Mouse (Mus musculus) MEL (cell line): ENCODE data around the gene Cldn1. TPM values are rescaled to one million over a fixed set of nuclear protein-coding genes. Genes with fewer than 3 reads are reported as not detected.

Experiments used
- DNase-seq: peaks from one replicate; pipeline ENCODE4 v3.0.0; 2011; ENCODE audit warnings: low read depth, low spot score
- H3K27ac ChIP-seq: 2 replicates; pipeline ENCODE4 v1.5.1; 2012; ENCODE audit warnings: low read depth, mild to moderate bottlenecking, control low read depth, low read length, moderate library complexity; ENCODE audit not compliant: control insufficient read depth
- H3K27me3 ChIP-seq, 2 experiments: fragments of 150-350 bp in 1 of 2; sonication (generic) in 1 of 2; 2 replicates each; pipeline ENCODE4 v1.6.1; 2012; ENCODE audit warnings: low read length in 2 of 2, mild to moderate bottlenecking in 2 of 2, improper control_type of control experiment in 1 of 2, moderate library complexity in 1 of 2; ENCODE audit not compliant: insufficient read depth in 2 of 2, control insufficient read depth in 1 of 2
- H3K36me3 ChIP-seq, 2 experiments: 2 replicates each; pipeline ENCODE4 v1.6.1; 2012 to 2014; ENCODE audit warnings: low read length in 2 of 2, improper control_type of control experiment in 1 of 2, inconsistent platforms in 1 of 2, mild to moderate bottlenecking in 1 of 2; ENCODE audit not compliant: insufficient read depth in 2 of 2, control insufficient read depth in 1 of 2
- H3K4me1 ChIP-seq, 2 experiments: fragments of 150-350 bp in 1 of 2; sonication (generic) in 1 of 2; 2 replicates each; pipeline ENCODE4 v1.6.1; 2012; ENCODE audit warnings: low read length in 2 of 2, improper control_type of control experiment in 1 of 2, mild to moderate bottlenecking in 1 of 2; ENCODE audit not compliant: insufficient read depth in 2 of 2, control insufficient read depth in 1 of 2
- H3K4me3 ChIP-seq, 2 experiments: fragments of 150-350 bp in 1 of 2; sonication (generic) in 1 of 2; 2 replicates each; pipeline ENCODE4 v1.5.1; 2012; ENCODE audit warnings: low read depth in 2 of 2, low read length in 2 of 2, mild to moderate bottlenecking in 2 of 2, moderate library complexity in 2 of 2, control low read depth in 1 of 2, improper control_type of control experiment in 1 of 2; ENCODE audit not compliant: control insufficient read depth in 1 of 2, insufficient read depth in 1 of 2
- H3K79me2 ChIP-seq: 2 replicates; pipeline ENCODE4 v1.6.1; 2012; ENCODE audit warnings: mild to moderate bottlenecking, low read length, moderate library complexity; ENCODE audit not compliant: control insufficient read depth, poor library complexity, insufficient read depth
- H3K9ac ChIP-seq: 2 replicates; pipeline ENCODE4 v1.6.1; 2012; ENCODE audit warnings: low read depth, mild to moderate bottlenecking, control low read depth, low read length, moderate library complexity; ENCODE audit not compliant: control insufficient read depth, poor library complexity, severe bottlenecking
- H3K9me3 ChIP-seq: fragments of 150-350 bp; sonication (generic); replicated peaks from 2 replicates; pipeline ENCODE4 v1.6.1; 2012; ENCODE audit warnings: mild to moderate bottlenecking, low read length, improper control_type of control experiment, moderate library complexity; ENCODE audit not compliant: insufficient read depth
- BHLHE40 ChIP-seq: IDR thresholded peaks from 2 replicates; pipeline ENCODE4 v1.6.1; 2012; ENCODE audit warnings: low read depth, mild to moderate bottlenecking, inconsistent platforms, low read length, improper control_type of control experiment, borderline replicate concordance
- CHD2 ChIP-seq: IDR thresholded peaks from 2 replicates; pipeline ENCODE4 v1.6.1; 2011; ENCODE audit warnings: low read length, improper control_type of control experiment
- ELF1 ChIP-seq: IDR thresholded peaks from 2 replicates; pipeline ENCODE4 v1.6.1; 2014; ENCODE audit warnings: low read depth, mild to moderate bottlenecking, inconsistent platforms, low read length, improper control_type of control experiment, moderate library complexity
- GATA1 ChIP-seq: IDR thresholded peaks from 2 replicates; pipeline ENCODE4 v1.6.1; 2011; ENCODE audit warnings: low read depth, low read length, improper control_type of control experiment
- HCFC1 ChIP-seq: IDR thresholded peaks from 2 replicates; pipeline ENCODE4 v1.6.1; 2012; ENCODE audit warnings: low read depth, mild to moderate bottlenecking, inconsistent platforms, low read length, improper control_type of control experiment, moderate library complexity
- MAFK ChIP-seq: IDR thresholded peaks from 2 replicates; pipeline ENCODE4 v1.6.1; 2011; ENCODE audit warnings: low read depth, mild to moderate bottlenecking, low read length, improper control_type of control experiment, borderline replicate concordance
- MAX ChIP-seq: IDR thresholded peaks from 2 replicates; pipeline ENCODE4 v1.6.1; 2011; ENCODE audit warnings: low read length, improper control_type of control experiment
- MAZ ChIP-seq: IDR thresholded peaks from 2 replicates; pipeline ENCODE4 v1.6.1; 2012; ENCODE audit warnings: low read depth, mild to moderate bottlenecking, inconsistent platforms, low read length, improper control_type of control experiment
- MEF2A ChIP-seq: IDR thresholded peaks from 2 replicates; pipeline ENCODE4 v1.6.1; 2014; ENCODE audit warnings: low read depth, mild to moderate bottlenecking, inconsistent platforms, low read length, improper control_type of control experiment; ENCODE audit not compliant: poor library complexity, insufficient replicate concordance, severe bottlenecking; ENCODE audit errors: extremely low read depth
- NRF1 ChIP-seq: IDR thresholded peaks from 2 replicates; pipeline ENCODE4 v1.6.1; 2014; ENCODE audit warnings: low read depth, mild to moderate bottlenecking, inconsistent platforms, low read length, improper control_type of control experiment, moderate library complexity; ENCODE audit not compliant: poor library complexity, insufficient read depth, severe bottlenecking
- POLR2AphosphoS2 ChIP-seq: IDR thresholded peaks from 2 replicates; pipeline ENCODE4 v1.6.1; 2011; ENCODE audit warnings: low read length, improper control_type of control experiment
- RAD21 ChIP-seq: IDR thresholded peaks from 2 replicates; pipeline ENCODE4 v1.6.1; 2011; ENCODE audit warnings: mild to moderate bottlenecking, low read depth, low read length, improper control_type of control experiment
- SIN3A ChIP-seq: IDR thresholded peaks from 2 replicates; pipeline ENCODE4 v1.6.1; 2012; ENCODE audit warnings: low read length, improper control_type of control experiment, inconsistent platforms
- TAL1 ChIP-seq: IDR thresholded peaks from 2 replicates; pipeline ENCODE4 v1.6.1; 2012; ENCODE audit warnings: mild to moderate bottlenecking, inconsistent platforms, low read length, moderate library complexity, mixed read lengths
- TBP ChIP-seq: IDR thresholded peaks from 2 replicates; pipeline ENCODE4 v1.8.0; 2011; ENCODE audit warnings: low read depth, low read length, improper control_type of control experiment
- UBTF ChIP-seq: IDR thresholded peaks from 2 replicates; pipeline ENCODE4 v1.6.1; 2012; ENCODE audit warnings: low read depth, mild to moderate bottlenecking, inconsistent platforms, low read length, improper control_type of control experiment, moderate library complexity, borderline replicate concordance; ENCODE audit not compliant: insufficient read depth
- USF2 ChIP-seq, 2 experiments: IDR thresholded peaks; 2 replicates each; pipeline ENCODE4 v1.6.1; 2011 to 2012; ENCODE audit warnings: improper control_type of control experiment in 2 of 2, low read length in 2 of 2, borderline replicate concordance in 1 of 2, inconsistent platforms in 1 of 2, low read depth in 1 of 2, mild to moderate bottlenecking in 1 of 2; ENCODE audit not compliant: insufficient read depth in 1 of 2
- ZC3H11A ChIP-seq: IDR thresholded peaks from 2 replicates; pipeline ENCODE4 v1.6.1; 2012; ENCODE audit warnings: low read depth, mild to moderate bottlenecking, inconsistent platforms, low read length, improper control_type of control experiment
- polyA plus RNA-seq, 2 experiments: library from polyadenylated mRNA; stranded (reverse) in 1 of 2; unstranded in 1 of 2; fragments of >175 nt in 1 of 2; fragments of >200 nt in 1 of 2; gene quantifications; 2 replicates each; pipeline versions ENCODE4 v1.2.1 to v1.2.4; 2012; ENCODE audit warnings: low replicate concordance in 2 of 2, low read depth in 1 of 2; ENCODE audit not compliant: insufficient read length in 2 of 2, insufficient read depth in 1 of 2, missing spikeins in 1 of 2
- total RNA-seq: library from RNA; depleted of rRNA; stranded (reverse); fragments of 300-350 nt; gene quantifications from 2 replicates; pipeline ENCODE4 v1.2.3, GENCODE M21; 2012; rRNA removed

Gene Cldn1
- total and polyA plus RNA-seq, 3 experiments, result not detected

- no peaks in the 10 kb centered on the region for H3K79me2 ChIP-seq
- no peak overlapping the region for H3K4me3 ChIP-seq
- no peak overlapping the region for H3K9ac ChIP-seq
- no peaks in the 10 kb centered on the region for H3K4me1 ChIP-seq
- H3K27ac ChIP-seq, result no peak overlapping the region
- H3K9me3 ChIP-seq, result no peaks in the 10 kb centered on the region
- DNase-seq, result no peak
- TF ChIP-seq POLR2AphosphoS2, result no peak
- no peak for TF ChIP-seq NRF1
- no peak for TF ChIP-seq BHLHE40
- no peak for TF ChIP-seq MEF2A
- TF ChIP-seq MAZ, result no peak
- no peak for TF ChIP-seq GATA1
- no peak for TF ChIP-seq MAFK
- TF ChIP-seq UBTF, result no peak
- TF ChIP-seq USF2 (IDR thresholded peaks at IDR 0.05; ENCODE audit: borderline replicate concordance in 1 of 2, insufficient read depth in 1 of 2, low read depth in 1 of 2, low read length in 2 of 2), result no peak
- TF ChIP-seq HCFC1, result no peak
- TF ChIP-seq TBP, result no peak
- no peak for TF ChIP-seq ELF1
- no peak for TF ChIP-seq TAL1
- TF ChIP-seq SIN3A, result no peak
- no peak for TF ChIP-seq ZC3H11A
- H3K36me3 ChIP-seq, result no peaks in the 10 kb centered on the region
- H3K27me3 ChIP-seq, result no peaks in the 10 kb centered on the region
Observed at GRCm38 (mm10) chr16:26314815-26315214, 56.8 kb downstream of the Cldn1 start.

DNA sequence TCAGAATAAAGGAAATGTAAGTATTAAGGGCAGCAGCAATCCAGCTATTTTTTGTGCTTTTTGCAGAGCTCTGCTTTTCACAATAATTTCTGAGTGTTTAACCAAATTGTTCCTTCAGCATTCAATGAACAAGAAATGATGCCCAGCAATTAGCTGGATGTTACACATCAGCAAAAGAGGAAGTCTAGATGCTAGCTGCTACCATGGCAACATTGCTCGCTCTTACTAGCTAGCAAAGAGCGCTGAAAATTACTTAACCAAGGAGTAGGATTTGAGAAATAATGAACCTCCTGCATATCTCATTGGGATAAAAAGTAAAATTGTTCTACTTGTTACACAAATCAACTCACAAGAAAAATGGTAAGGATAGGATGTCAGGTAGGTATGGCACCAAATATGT, 62.2 kb downstream of the Cldn1 start:
- Histone ChIP-seq H3K27me3 (no peaks in the 10 kb centered on the region), H3K27ac (no peak overlapping the region), H3K79me2 (no peaks in the 10 kb centered on the region), H3K4me1 (no peaks in the 10 kb centered on the region), H3K4me3 (no peak overlapping the region), H3K36me3 (no peaks in the 10 kb centered on the region), H3K9ac (no peak overlapping the region), H3K9me3 (no peaks in the 10 kb centered on the region)
- TF ChIP-seq RAD21 (no peak), MEF2A (no peak), CHD2 (no peak), MAX (no peak), GATA1 (no peak)
- no peak for DNase-seq

Other genes with a start within 250 kb of the Cldn1 start
- gene Cldn16, start 91.3 kb upstream of the Cldn1 start, total RNA-seq, result not detected in 2 replicates
- gene Cldn16, start 91.3 kb upstream of the Cldn1 start, polyA plus RNA-seq, result not detected
- gene Tmem207, start 154.9 kb upstream of the Cldn1 start, total RNA-seq, result not detected in 2 replicates
- gene Tmem207, start 154.9 kb upstream of the Cldn1 start, polyA plus RNA-seq, result not detected
- gene Il1rap, start 209.9 kb upstream of the Cldn1 start, total RNA-seq, result 5.5 and 5.9 TPM in 2 replicates
- 1 to 10 TPM in 1 of 2 experiments, not detected in 1; 5.4 TPM for gene Il1rap, start 209.9 kb upstream of the Cldn1 start, polyA plus RNA-seq